Mouse (Mus musculus) urinary bladder, postnatal 36 days (tissue): ENCODE measurements around the gene Olfr902.
"Not testable (repeated sequence)": the region's sequence is repeated elsewhere in the genome, so short reads cannot be mapped to it uniquely, and the experiment has no call there.

Experiments used
- DNase-seq, 2 experiments: peaks; one replicate each; pipeline ENCODE4 v3.0.0; 2022; ENCODE audit warnings: low spot score in 2 of 2, mixed read lengths in 1 of 2

Gene Olfr902

DNA sequence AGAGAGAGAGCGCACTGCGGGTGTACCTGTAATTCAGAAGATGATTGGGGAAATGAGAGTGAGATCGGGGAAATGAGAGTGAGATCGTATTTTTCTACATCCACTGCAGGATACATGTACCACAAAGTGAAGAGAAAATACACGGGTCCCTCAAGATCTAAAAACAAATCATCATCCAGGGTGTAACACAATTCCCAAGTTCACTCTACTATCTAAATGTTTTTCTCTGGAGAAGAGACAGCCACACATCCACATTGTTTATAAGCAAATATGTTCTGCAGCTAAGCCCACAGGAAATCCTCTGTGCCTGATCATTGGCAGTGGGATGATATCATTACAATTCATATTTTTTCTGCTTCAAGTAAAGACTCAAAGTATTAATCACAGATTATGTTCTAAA is at the start of gene Olfr902:
TSS of gene Olfr902 (plus strand) at position 301 of the 400 bp plus-strand sequence.
- no peak for DNase-seq

DNA sequence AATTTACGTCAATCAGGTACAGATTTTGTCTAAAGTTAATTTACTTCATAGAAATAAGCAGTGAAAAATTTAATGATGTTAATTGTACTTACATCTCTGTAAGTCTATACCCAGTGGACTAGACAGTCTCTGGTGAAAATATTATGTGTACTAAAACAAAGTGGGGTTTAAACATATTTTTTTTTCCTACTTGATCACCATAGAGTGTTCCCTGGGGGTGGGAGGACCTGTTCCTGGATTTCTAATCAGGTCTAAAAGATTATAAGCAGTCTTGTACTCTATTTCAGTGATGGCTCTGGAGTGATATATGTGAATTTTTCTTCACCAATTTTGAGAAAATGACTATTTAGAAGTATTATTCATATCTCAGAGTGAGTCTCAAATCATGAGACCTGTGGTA is 46.1 kb upstream of the Olfr902 start, which contains the start of gene Olfr147:
TSS of gene Olfr147 (plus strand) at position 301 of the 400 bp plus-strand sequence.
- no peak for DNase-seq

DNA sequence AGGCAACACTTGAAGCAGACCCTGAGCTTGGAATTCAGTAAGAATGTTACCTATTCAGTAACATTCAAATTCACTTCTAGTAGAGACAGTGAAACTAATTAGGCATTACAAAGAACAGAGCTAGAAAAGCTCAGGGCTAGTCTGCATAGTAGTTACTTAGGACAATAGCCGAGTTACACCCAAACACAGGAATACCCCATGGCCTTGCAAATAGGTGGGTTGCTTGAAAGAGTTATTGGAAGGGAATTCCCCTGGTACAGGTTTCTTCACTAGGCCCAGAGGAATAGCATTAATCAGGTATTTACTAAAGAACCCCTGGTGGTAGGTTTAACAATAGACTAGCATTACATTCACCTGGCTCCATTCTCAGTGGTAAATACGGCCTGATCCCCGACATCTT is 40.0 kb upstream of the Olfr902 start:
- DNase-seq, result not testable (repeated sequence)

DNA sequence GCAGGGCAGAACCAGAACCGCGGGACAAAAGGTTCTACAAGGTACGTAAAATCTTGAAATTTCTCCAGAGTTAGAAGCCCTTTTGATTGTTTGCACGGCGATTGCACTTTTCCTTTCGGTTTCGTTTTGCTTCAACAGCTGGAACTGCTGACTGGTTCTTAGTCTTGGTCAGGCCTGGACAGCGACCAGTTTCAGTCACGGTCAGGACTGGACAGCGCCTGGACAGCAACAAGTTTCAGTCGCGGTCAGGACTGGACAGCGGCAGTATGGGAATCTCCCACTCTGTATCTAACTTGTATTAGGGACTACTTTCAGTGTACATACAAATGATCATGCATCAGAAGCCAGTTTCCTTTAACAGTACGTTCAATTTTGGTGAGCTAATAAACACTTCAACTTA is 34.0 kb upstream of the Olfr902 start:
- DNase-seq, result not testable (repeated sequence)

DNA sequence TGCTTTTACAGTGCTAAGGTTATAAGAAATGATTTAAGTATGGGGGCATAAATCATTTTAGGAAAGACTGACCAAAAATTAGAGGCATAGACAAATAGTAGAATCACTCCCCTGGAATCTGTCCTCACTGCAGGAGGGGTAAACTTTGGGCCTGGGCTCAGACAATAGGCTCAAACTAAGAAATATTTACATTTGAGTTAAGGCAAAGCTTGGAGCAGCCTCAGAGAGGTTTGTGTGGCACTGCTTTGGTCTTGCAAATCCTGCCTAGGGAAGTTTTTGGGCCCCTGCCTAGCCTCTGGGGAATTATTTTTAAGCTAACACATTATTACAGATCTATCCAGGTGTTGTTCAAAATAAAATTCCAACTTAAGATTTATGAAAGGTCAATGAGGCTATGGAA is 23.7 kb upstream of the Olfr902 start:
- no peak for DNase-seq

DNA sequence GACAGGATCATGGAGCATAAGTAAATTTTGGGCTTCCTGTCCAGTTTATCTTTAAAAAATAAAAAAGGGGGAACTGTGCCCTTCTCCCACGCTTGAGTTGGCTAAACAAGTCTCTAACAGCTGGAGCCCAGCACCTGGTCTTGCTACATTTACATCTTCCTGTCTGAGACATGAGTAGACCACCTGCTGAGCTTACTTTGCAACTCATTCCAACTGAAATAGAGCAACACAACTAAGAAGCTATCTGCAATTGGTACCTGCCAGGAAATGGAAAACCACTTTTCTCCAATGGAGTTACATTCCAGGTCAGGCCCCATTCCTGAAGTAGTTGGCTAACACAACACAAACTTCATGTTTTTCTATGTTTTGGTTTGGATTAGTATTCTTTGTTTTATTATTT is 20.4 kb upstream of the Olfr902 start:
- no peak for DNase-seq

DNA sequence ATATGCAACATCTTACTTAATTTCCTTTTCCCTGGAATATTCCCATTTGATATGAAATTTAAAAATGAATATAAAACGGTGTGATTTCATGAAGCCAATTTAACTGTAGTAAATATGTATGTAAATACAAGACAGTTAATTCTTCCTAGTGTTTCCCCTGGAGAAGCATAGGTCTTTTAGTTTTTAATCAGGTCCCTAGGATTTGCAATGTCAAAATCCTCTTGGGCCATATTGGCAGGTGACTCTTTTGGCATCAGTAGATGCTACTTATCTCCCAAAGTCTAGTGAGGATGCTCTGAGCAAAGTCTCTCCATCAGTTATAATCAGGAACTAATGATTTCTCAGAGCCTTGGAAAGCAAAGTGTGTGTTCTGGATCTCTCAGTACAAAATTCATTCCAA is 18.3 kb upstream of the Olfr902 start, which contains the start of gene Olfr901:
TSS of gene Olfr901 (plus strand) at position 301 of the 400 bp plus-strand sequence.
- DNase-seq, result no peak

DNA sequence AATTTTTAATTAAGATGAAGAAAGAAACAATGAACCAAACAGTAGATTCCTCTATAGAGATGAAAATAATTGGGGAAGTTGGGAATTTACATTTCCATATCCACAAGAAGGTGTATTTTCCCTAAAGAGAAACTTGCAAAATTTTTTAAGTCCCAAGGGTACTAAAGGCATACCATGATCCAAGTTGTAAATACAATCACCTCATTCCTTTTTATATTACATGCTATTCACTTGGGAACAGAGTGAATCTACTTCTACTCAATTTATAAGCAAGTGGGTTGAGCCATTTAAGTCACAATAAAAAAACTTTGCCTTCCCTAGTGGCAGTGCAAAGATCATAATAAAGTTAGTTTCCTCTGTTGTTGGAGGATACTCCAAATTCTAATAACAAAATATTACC is 15.4 kb downstream of the Olfr902 start, which contains the start of gene Olfr904:
TSS of gene Olfr904 (plus strand) at position 301 of the 400 bp plus-strand sequence.
- no peak for DNase-seq

DNA sequence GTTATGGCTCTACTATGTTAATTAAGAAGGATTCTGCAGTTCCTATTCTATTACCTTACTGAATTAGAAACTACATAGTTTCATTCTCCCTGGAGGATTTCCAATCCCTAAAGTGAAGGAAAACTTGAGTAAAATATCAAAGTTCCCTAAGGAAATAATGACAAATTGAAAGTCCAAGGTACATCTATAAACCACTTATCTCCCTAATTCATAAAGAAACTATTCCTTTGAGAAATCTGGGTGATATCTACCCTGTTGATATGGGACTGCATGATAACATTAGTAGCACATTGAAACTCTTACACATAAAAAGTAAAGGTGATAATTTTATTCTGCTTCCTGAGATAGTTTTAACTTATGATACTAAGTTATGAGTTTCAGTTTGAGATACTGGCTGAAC is 23.4 kb downstream of the Olfr902 start, which contains the start of gene Olfr905:
TSS of gene Olfr905 (plus strand) at position 301 of the 400 bp plus-strand sequence.
- no peak for DNase-seq

DNA sequence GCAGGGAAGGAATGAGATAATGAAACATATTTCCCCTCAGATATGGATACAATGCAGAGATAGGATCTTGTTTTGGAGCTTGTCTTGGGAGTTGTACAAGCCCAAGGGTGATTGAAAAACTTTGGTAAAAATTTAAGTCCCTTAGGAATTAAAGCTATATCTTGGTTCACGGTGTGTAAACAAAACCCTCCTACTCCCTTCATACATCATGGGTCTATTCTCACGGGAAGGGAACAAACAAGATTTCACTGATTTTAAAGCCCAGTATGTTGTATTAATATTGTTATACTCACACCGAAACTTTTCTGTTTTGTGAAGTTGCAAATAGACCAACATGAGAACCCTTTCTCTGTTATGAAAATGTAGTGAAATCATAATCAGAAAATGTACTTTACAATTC is 39.3 kb downstream of the Olfr902 start, which contains the start of gene Olfr906:
TSS of gene Olfr906 (plus strand) at position 301 of the 400 bp plus-strand sequence.
- DNase-seq, result no peak

DNA sequence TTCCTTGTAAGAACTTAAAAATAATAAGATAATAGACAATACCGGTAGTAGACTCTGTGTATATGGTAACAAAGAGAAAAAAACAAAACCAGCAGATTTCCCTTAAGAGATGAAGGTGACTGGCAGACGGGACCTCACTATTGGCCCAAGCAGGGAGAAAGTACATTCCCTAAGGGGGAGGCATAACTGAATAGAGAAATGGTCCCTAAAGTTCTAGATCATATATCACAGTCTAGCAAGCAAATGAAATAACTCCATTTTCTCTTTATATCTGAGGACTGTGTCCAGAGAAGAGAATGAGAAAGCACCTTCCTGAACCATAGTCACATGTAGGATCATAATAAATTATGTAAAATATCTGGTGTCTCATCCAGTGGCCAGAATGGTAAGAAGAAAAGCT is 48.0 kb downstream of the Olfr902 start, which contains the start of gene Olfr907:
TSS of gene Olfr907 (plus strand) at position 301 of the 400 bp plus-strand sequence.
- no peak for DNase-seq
